Mouse (Mus musculus) liver, embryonic 14.5 days (tissue): ENCODE data around the gene Ggt1. TPM values are rescaled to one million over a fixed set of nuclear protein-coding genes. Genes with fewer than 3 reads are reported as not detected.

ENCODE experiments used
- ATAC-seq: fragments of 200-750 bp; cut with Nextera tagmentation; 2 replicates; pipeline ENCODE4 v1.8.0; 2017; ENCODE audit warnings: moderate number of reproducible peaks, mild to moderate bottlenecking, moderate library complexity; ENCODE audit not compliant: insufficient read depth
- DNase-seq, 3 experiments: peaks; one replicate each; pipeline ENCODE4 v3.0.0-alpha.2; 2012 to 2013; ENCODE audit warnings: low read depth in 3 of 3, low spot score in 3 of 3
- H3K27ac ChIP-seq: fragments of 300-500 bp; sonication (generic); 2 replicates; pipeline ENCODE4 v1.5.1; 2014; ENCODE audit warnings: moderate library complexity, mild to moderate bottlenecking, control low read depth, inconsistent platforms
- H3K27me3 ChIP-seq: fragments of 300-500 bp; sonication (generic); 2 replicates; pipeline ENCODE4 v1.6.1; 2014; ENCODE audit warnings: mild to moderate bottlenecking, low read length, moderate library complexity; ENCODE audit not compliant: control insufficient read depth, insufficient read depth
- H3K36me3 ChIP-seq: fragments of 300-500 bp; sonication (generic); replicated peaks from 2 replicates; pipeline ENCODE4 v1.6.1; 2014; ENCODE audit warnings: low read depth; ENCODE audit not compliant: control insufficient read depth, insufficient read depth
- H3K4me1 ChIP-seq, 2 experiments: fragments of 200-500 bp in 1 of 2; fragments of 300-500 bp in 1 of 2; sonication (generic) in 1 of 2; replicated peaks; 2 replicates each; pipeline ENCODE4 v1.6.1; 2012 to 2014; ENCODE audit warnings: antibody characterized with exemption in 1 of 2, inconsistent platforms in 1 of 2, low read length in 1 of 2; ENCODE audit not compliant: control insufficient read depth in 2 of 2, insufficient read depth in 2 of 2
- H3K4me2 ChIP-seq: fragments of 300-500 bp; sonication (generic); 2 replicates; pipeline ENCODE4 v1.6.1; 2014; ENCODE audit warnings: low read depth, mild to moderate bottlenecking, control low read depth, moderate library complexity
- H3K4me3 ChIP-seq, 2 experiments: fragments of 200-500 bp in 1 of 2; fragments of 300-500 bp in 1 of 2; sonication (generic) in 1 of 2; 2 replicates each; pipeline ENCODE4 v1.5.1; 2012 to 2014; ENCODE audit warnings: low read depth in 2 of 2, low read length in 2 of 2, mild to moderate bottlenecking in 2 of 2, control low read depth in 1 of 2, inconsistent platforms in 1 of 2, moderate library complexity in 1 of 2; ENCODE audit not compliant: insufficient read depth in 1 of 2
- H3K9ac ChIP-seq: fragments of 300-500 bp; sonication (generic); replicated peaks from 2 replicates; pipeline ENCODE4 v1.6.1; 2014; ENCODE audit warnings: mild to moderate bottlenecking, control low read depth, moderate library complexity
- H3K9me3 ChIP-seq: fragments of 300-500 bp; sonication (generic); 2 replicates; pipeline ENCODE4 v1.6.1; 2016; ENCODE audit warnings: low read length, mixed read lengths; ENCODE audit not compliant: control insufficient read depth
- CTCF ChIP-seq: IDR thresholded peaks from 2 replicates; pipeline ENCODE4 v1.5.1; 2016; ENCODE audit warnings: antibody characterized with exemption, low read depth, control low read depth
- EP300 ChIP-seq: IDR thresholded peaks from 2 replicates; pipeline ENCODE4 v1.6.1; 2016; ENCODE audit warnings: antibody characterized with exemption, low read depth
- WGBS: fragments of 180-500 bp; shearing (Covaris S2); extraction: QIAGEN DNeasy Blood & Tissue Kit; methylation state at CpG from one replicate; pipeline ENCODE4 v1.1.7; 2014; ENCODE audit not compliant: insufficient replicate concordance; 5-methylcytosine and 5-hydroxymethylcytosine counted together
- polyA plus RNA-seq, 2 experiments: library from polyadenylated mRNA; depleted of rRNA in 1 of 2; stranded (reverse) in 1 of 2; unstranded in 1 of 2; fragments of >200 nt; fragmentation: Nextera tagmentation in 1 of 2; extraction: Ambion mirVana in 1 of 2; gene quantifications; 2 replicates each; pipeline versions ENCODE4 v1.2.1 to v1.2.3; 2012 to 2014

Gene Ggt1
- polyA plus RNA-seq, 2 experiments: 4.3 to 5.2 TPM

DNA sequence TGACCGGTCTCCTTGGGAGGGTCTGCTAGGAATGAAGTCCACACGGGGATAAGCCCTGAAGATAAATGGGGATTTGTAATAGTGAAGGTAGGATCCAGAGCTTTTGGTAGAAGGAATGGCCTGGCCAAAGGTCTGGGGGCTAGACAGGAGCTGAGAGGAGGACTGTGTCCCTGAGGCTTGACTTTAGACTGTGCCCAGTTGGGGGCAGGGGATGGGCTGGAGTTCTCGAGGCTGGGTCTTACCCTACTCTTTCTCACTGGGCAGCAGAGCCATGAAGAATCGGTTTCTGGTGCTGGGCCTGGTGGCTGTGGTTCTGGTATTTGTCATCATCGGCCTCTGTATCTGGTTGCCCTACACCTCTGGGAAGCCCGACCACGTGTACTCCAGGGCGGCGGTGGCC, 12.6 kb downstream of the Ggt1 start:
- no peak overlapping the region for H3K9ac ChIP-seq
- DNase-seq: no peak
- H3K27me3 ChIP-seq: no peaks in the 10 kb centered on the region
- H3K4me1 ChIP-seq: no peaks in the 10 kb centered on the region
- no peaks in the 10 kb centered on the region for H3K36me3 ChIP-seq
- TF ChIP-seq EP300: no peak
- TF ChIP-seq CTCF: no peak
- no peak overlapping the region for H3K4me3 ChIP-seq
- H3K27ac ChIP-seq: no peak overlapping the region
- no peak for ATAC-seq
- H3K9me3 ChIP-seq: no peaks in the 10 kb centered on the region
- 76% methylated on average over 9 of the region's 9 CpGs for WGBS
- H3K4me2 ChIP-seq: no peak overlapping the region

DNA sequence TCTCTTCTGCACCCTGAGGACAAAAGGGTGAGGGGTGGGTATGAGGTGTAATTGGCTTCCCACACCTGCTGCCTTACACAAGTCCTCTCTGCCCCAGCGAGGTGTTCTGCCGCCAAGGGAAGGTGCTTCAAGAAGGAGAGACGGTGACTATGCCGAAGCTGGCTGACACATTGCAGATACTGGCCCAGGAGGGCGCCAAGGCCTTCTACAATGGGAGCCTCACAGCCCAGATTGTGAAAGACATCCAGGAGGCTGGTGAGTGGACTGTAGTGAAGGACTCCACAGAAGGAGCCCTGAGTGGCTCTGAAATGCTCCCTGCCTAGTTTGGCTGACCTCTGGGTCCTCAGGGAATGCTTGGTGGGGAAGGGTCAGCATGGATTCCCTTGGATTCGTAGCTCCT, 17.7 kb downstream of the Ggt1 start:
- Histone ChIP-seq H3K9ac (no peak overlapping the region), H3K4me3 (no peak overlapping the region), H3K27me3 (no peaks in the 10 kb centered on the region), H3K9me3 (no peaks in the 10 kb centered on the region), H3K27ac (no peak overlapping the region), H3K4me2 (no peak overlapping the region), H3K36me3 (no peaks in the 10 kb centered on the region), H3K4me1 (no peaks in the 10 kb centered on the region)
- TF ChIP-seq EP300: no peak
- TF ChIP-seq CTCF: no peak
- DNase-seq (no peak), ATAC-seq (no peak)
- WGBS: 68% methylated on average over 6 of the region's 6 CpGs

DNA sequence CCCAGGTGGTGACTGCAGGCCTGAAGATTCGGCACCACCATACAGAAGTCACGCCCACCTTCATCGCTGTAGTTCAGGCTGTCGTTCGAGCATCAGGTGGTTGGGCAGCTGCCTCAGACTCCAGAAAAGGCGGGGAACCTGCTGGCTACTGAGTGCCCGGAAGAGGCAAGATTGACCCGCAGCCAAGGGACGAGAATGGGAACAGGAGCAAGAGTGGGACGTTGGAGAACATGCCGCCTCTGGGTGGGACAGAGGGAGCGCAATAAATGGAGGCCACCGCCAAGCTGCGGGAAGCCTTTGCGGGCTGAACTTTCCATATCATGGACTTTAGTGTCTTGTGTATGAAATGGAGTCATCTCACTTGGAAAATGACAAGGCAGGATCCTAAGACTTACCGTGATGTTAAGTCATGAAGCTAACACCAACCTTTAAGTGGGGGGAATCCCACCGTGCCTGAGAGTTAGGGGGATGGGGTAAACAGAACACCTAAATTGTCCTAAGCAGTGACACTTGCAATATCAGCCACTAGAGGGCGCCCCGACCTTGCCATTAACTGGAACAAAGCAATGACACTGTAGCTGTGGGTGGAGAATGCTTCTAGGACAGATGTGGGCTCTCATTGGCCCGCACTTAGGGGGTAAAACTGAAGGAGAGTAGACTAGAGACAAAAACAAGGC, 24.6 kb downstream of the Ggt1 start:
- no peaks in the 10 kb centered on the region for H3K36me3 ChIP-seq
- TF ChIP-seq EP300: no peak
- TF ChIP-seq CTCF: peak; percentile 97
- no peak overlapping the region for H3K4me2 ChIP-seq
- H3K27me3 ChIP-seq: no peaks in the 10 kb centered on the region
- WGBS: 19% methylated on average over 20 of the region's 20 CpGs
- no peak overlapping the region for H3K4me3 ChIP-seq
- ATAC-seq (no peak), DNase-seq (peak; percentile 54 to 63 (median 57))
- no peaks in the 10 kb centered on the region for H3K9me3 ChIP-seq
- peaks cover 0 to 2% of the 10 kb centered on the region in 2 experiments; a peak in 2 of 4 replicates for H3K4me1 ChIP-seq
- no peak overlapping the region for H3K27ac ChIP-seq
- H3K9ac ChIP-seq: no peak overlapping the region

DNA sequence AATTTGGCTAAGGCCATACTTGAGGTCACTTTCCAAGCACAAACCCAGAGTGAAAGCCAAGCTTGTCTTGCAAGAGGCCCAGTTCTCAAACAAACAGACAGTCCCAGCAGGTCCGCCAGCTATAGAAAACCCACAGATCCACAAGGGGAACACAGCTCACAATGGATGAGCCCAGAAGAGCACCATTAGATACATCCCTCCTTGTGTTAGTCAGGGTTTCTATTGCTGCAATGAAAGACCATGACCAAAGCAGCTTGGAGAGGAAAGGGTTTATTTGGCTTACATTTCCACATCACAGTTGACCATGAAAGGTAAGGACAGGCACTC, 25.1 kb downstream of the Ggt1 start:
- H3K4me1 ChIP-seq: peaks cover 0 to 2% of the 10 kb centered on the region in 2 experiments; a peak in 2 of 4 replicates
- H3K4me3 ChIP-seq: no peak overlapping the region
- no peak overlapping the region for H3K27ac ChIP-seq
- no peak for ATAC-seq
- H3K36me3 ChIP-seq: no peaks in the 10 kb centered on the region
- WGBS: 78% methylated on average over 1 of the region's 1 CpGs
- H3K27me3 ChIP-seq: no peaks in the 10 kb centered on the region
- TF ChIP-seq CTCF: no peak
- TF ChIP-seq EP300: no peak
- no peak overlapping the region for H3K4me2 ChIP-seq
- DNase-seq: no peak
- no peaks in the 10 kb centered on the region for H3K9me3 ChIP-seq
- H3K9ac ChIP-seq: no peak overlapping the region

DNA sequence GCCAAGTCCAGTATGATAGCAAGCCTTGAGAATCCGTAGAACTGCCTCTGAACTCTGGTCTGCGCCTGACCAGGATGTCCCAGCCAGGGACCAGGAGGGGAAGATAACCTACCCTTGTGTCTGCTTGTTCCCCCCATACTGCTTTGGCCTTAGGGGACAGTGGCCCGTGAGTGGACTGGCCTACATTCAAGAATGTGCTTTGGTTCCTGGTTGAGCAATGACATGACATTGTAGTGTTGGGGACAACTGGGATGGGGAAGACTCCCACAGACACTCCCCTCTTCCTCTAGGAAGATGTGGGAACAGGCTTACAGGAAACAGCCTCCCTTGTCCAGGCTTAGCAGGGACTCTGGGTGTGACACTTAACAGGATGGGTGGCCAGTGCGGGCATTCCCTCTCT, 26.4 kb downstream of the Ggt1 start:
- H3K4me2 ChIP-seq: no peak overlapping the region
- DNase-seq: no peak
- H3K9me3 ChIP-seq: no peaks in the 10 kb centered on the region
- H3K4me3 ChIP-seq: no peak overlapping the region
- WGBS: 54% methylated on average over 4 of the region's 4 CpGs
- no peak overlapping the region for H3K9ac ChIP-seq
- no peak for ATAC-seq
- peaks cover 0 to 4% of the 10 kb centered on the region in 2 experiments; a peak in 2 of 4 replicates for H3K4me1 ChIP-seq
- no peaks in the 10 kb centered on the region for H3K27me3 ChIP-seq
- H3K27ac ChIP-seq: no peak overlapping the region
- no peaks in the 10 kb centered on the region for H3K36me3 ChIP-seq
- TF ChIP-seq CTCF: no peak
- no peak for TF ChIP-seq EP300
